Mouse (Mus musculus) embryonic facial prominence, embryonic 13.5 days (tissue): Measurements from ENCODE around the gene Kalrn. TPM values are rescaled to one million over a fixed set of nuclear protein-coding genes. Genes with fewer than 3 reads are reported as not detected.

Experiments
- ATAC-seq: fragments of 200-750 bp; cut with Nextera tagmentation; 2 replicates; pipeline ENCODE4 v1.8.0; 2017; ENCODE audit warnings: low read depth; ENCODE audit not compliant: insufficient number of reproducible peaks, insufficient read depth, low FRiP score, low TSS enrichment
- H3K27ac ChIP-seq: fragments of 300-500 bp; sonication (generic); 2 replicates; pipeline ENCODE4 v1.5.1; 2015; ENCODE audit warnings: moderate library complexity, mild to moderate bottlenecking, inconsistent platforms
- H3K27me3 ChIP-seq: fragments of 300-500 bp; sonication (generic); 2 replicates; pipeline ENCODE4 v1.6.1; 2015; ENCODE audit warnings: mild to moderate bottlenecking, inconsistent platforms
- H3K36me3 ChIP-seq: fragments of 300-500 bp; sonication (generic); 2 replicates; pipeline ENCODE4 v1.6.1; 2015; ENCODE audit warnings: mild to moderate bottlenecking, inconsistent platforms
- H3K4me1 ChIP-seq: fragments of 300-500 bp; sonication (generic); 2 replicates; pipeline ENCODE4 v1.6.1; 2015; ENCODE audit warnings: inconsistent platforms
- H3K4me2 ChIP-seq: fragments of 300-500 bp; sonication (generic); 2 replicates; pipeline ENCODE4 v1.6.1; 2015; ENCODE audit warnings: moderate library complexity, mild to moderate bottlenecking, inconsistent platforms
- H3K4me3 ChIP-seq: fragments of 300-500 bp; sonication (generic); 2 replicates; pipeline ENCODE4 v1.5.1; 2015; ENCODE audit warnings: mild to moderate bottlenecking, inconsistent platforms
- H3K9ac ChIP-seq: fragments of 300-500 bp; sonication (generic); 2 replicates; pipeline ENCODE4 v1.6.1; 2015; ENCODE audit warnings: mild to moderate bottlenecking, inconsistent platforms
- H3K9me3 ChIP-seq: fragments of 300-500 bp; sonication (generic); 2 replicates; pipeline ENCODE4 v1.6.1; 2016; ENCODE audit warnings: inconsistent platforms
- WGBS: fragments of 180-500 bp; shearing (Covaris S2); methylation state at CpG from one replicate; pipeline ENCODE4 v1.1.7; 2015; ENCODE audit warnings: mixed read lengths; 5-methylcytosine and 5-hydroxymethylcytosine counted together
- polyA plus RNA-seq: library from polyadenylated mRNA; unstranded; fragments of >200 nt; fragmentation: Nextera tagmentation; extraction: Ambion mirVana; gene quantifications from 2 replicates; pipeline ENCODE4 v1.2.1, GENCODE M21; 2015

Gene Kalrn
- polyA plus RNA-seq, 1 experiment from 2014 or later, result 18.3 TPM

DNA sequence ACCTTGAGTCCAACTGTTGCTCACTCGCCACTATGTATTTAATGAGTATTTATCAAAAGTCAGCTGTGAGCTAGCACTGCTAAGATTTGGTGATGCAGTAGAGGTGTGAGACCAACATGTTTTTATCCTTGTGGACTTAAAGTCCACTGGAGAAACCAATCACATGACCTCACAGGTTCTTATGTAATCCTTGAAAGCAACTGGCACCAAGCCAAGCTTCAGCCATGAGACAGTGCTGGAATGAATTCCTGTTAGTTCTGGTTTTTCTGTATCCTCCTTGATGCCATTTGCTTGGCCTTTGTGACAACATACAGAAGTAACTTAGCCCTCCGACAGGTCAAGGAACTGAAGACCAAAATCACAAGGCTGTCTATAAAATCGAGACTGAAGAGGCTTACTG lies 413.8 kb downstream of the Kalrn start:
- Histone ChIP-seq H3K9me3 (no peaks in the 10 kb centered on the region), H3K36me3 (peaks cover 10% of the 10 kb centered on the region; the same call in 1 of the 2 replicates), H3K4me2 (no peak overlapping the region), H3K27ac (no peak overlapping the region), H3K27me3 (no peaks in the 10 kb centered on the region), H3K4me1 (peaks cover 6% of the 10 kb centered on the region; the same call in 1 of the 2 replicates), H3K9ac (no peak overlapping the region), H3K4me3 (no peak overlapping the region)
- 89% methylated on average over 3 of the region's 3 CpGs for WGBS
- no peak for ATAC-seq

DNA sequence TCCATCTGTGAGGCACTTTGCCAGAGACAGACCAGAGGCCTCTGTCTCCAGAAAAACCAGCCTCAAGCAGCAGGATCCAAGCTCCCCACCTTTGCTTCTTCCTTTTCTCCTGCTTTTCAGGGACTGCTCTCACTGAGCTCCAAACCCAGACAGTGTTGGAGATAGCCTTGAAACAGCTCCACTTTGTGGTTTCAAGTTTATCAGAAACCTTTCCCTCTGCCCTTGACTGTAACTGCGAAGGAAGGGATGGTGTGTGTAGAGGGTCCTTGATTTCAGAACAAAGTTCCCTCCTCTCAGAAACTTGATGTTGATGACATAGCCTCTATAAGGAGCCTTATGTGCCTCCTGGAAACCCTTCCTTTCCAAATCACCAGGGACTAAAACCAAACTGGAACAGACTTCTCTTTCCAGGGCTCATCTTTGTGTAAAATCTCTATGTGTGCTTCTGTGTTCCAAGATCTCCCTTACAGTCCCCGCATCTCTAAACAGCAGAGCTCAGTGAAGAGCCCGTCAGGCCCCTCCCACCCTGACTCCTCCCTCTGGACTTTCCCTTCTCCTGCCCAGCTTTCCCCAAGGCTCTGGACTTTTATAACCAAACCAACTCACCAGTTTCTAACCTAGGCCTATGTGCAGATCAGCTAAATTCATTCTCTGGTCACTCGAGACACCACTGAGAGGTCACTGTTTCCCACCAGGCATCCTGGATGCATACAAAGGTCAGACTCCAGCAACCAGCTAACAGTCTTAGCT lies 415.8 kb downstream of the Kalrn start:
- Histone ChIP-seq H3K9me3 (no peaks in the 10 kb centered on the region), H3K36me3 (0 out of 2 replicates have a peak, but pooled peaks cover 10% of the 10 kb centered on the region), H3K4me2 (no peak overlapping the region), H3K4me3 (no peak overlapping the region), H3K4me1 (peaks cover 13% of the 10 kb centered on the region; the same call in 1 of the 2 replicates), H3K27ac (no peak overlapping the region), H3K27me3 (no peaks in the 10 kb centered on the region), H3K9ac (no peak overlapping the region)
- 58% methylated on average over 4 of the region's 4 CpGs for WGBS
- ATAC-seq, result no peak

DNA sequence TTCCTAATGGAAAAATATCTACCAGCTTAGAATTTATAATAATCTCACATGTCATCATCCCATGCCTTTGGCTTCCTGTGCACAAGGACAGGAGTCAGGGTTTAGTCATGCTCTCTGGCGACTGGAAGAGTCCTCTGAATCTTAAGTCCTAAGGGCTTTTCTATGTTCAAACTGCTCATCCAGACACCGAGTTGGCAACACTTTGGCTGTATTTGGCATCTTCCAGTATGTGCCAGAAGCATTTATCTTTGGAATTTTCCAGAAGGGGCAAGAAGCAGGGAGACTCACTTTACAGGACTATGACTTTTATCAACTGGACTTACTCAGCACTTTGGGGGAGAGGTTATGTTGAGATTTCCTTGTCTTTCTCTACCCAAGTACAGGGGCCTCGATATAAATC lies 417.6 kb downstream of the Kalrn start:
- no peak overlapping the region for H3K4me3 ChIP-seq
- no peak for ATAC-seq
- H3K4me2 ChIP-seq, result no peak overlapping the region
- no peak overlapping the region for H3K27ac ChIP-seq
- 76% methylated on average over 3 of the region's 3 CpGs for WGBS
- peaks cover 14% of the 10 kb centered on the region; the same call in 1 of the 2 replicates for H3K4me1 ChIP-seq
- H3K36me3 ChIP-seq, result 0 out of 2 replicates have a peak, but pooled peaks cover 6% of the 10 kb centered on the region
- no peak overlapping the region for H3K9ac ChIP-seq
- H3K27me3 ChIP-seq, result no peaks in the 10 kb centered on the region
- H3K9me3 ChIP-seq, result no peaks in the 10 kb centered on the region

DNA sequence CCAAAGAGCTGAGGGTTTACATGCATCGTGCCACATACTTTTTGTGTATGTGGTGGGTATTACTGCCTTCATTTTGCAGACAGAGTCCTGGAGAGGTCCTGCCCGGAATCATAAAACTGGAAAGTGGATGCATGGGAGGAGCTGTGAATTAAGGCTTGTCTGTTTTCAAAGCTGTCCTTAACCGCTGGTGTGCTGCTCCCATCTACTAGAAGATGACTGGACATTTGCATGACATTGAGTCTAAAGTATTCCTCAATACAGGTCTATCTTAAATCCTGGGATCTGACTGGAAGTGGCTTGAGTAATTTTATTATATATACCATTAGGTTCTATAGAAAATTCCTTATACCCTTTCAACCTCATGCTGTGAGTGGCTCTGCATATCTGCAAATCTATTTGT lies 418.4 kb downstream of the Kalrn start:
- Histone ChIP-seq H3K36me3 (0 out of 2 replicates have a peak, but pooled peaks cover 6% of the 10 kb centered on the region), H3K4me3 (no peak overlapping the region), H3K9ac (no peak overlapping the region), H3K9me3 (no peaks in the 10 kb centered on the region), H3K27ac (no peak overlapping the region), H3K4me2 (no peak overlapping the region), H3K4me1 (peaks cover 14% of the 10 kb centered on the region; the same call in 1 of the 2 replicates), H3K27me3 (no peaks in the 10 kb centered on the region)
- ATAC-seq, result no peak
- WGBS, result 65% methylated on average over 3 of the region's 3 CpGs

DNA sequence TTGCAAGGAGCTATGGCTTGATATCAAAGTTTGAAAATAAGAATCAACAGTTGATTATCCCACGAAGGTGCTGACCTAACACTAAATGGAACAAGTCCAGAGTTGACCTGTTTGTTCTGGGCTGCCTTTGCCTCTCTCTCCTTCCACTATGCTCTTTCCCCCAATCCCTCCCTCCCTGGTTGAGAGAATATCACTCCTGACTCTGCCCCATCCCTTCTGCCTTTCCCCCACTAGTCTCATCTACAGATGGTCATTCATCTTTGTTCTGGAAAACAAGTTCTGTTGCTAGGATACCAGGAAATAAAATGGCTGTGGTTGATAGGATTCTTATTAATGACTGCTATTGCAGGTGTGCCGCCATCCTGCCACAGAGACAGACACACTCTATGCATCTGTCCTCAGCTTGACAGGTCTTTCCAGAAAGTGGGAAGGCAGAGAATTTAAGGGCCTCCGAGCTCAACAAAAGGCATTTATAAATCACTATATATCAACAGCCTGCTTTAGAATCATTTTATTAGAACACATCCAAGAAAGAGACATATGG lies 421.7 kb downstream of the Kalrn start:
- no peak overlapping the region for H3K27ac ChIP-seq
- no peak for ATAC-seq
- H3K4me2 ChIP-seq, result no peak overlapping the region
- H3K4me1 ChIP-seq, result peaks cover 14% of the 10 kb centered on the region; the same call in 1 of the 2 replicates
- no peak overlapping the region for H3K9ac ChIP-seq
- no peak overlapping the region for H3K4me3 ChIP-seq
- 87% methylated on average over 3 of the region's 3 CpGs for WGBS
- H3K36me3 ChIP-seq, result 0 out of 2 replicates have a peak, but pooled peaks cover 6% of the 10 kb centered on the region
- H3K9me3 ChIP-seq, result no peaks in the 10 kb centered on the region
- H3K27me3 ChIP-seq, result no peaks in the 10 kb centered on the region

DNA sequence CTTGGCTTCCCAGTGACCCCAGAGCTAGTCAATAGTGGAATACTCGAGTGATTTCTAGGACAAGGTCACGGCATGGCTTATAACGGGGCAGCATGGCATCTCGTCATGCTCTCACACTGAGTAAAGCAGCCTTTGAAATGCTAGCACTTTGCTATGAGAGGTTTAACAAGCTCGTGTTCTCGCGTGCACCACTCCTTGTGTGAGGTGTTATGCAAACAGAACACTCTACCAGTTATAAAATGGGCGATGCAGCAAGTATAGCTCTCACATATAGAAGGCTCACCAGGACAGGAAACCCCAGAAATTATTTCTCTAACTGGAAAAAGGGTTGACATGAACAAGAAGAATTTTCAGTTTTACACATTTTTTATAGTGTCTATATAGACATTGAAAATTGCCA lies 431.7 kb downstream of the Kalrn start:
- 90% methylated on average over 8 of the region's 8 CpGs for WGBS
- no peak overlapping the region for H3K27ac ChIP-seq
- H3K4me2 ChIP-seq, result no peak overlapping the region
- no peak overlapping the region for H3K4me3 ChIP-seq
- no peaks in the 10 kb centered on the region for H3K27me3 ChIP-seq
- no peaks in the 10 kb centered on the region for H3K4me1 ChIP-seq
- 0 out of 2 replicates have a peak, but pooled peaks cover 5% of the 10 kb centered on the region for H3K36me3 ChIP-seq
- no peak overlapping the region for H3K9ac ChIP-seq
- no peak for ATAC-seq
- no peaks in the 10 kb centered on the region for H3K9me3 ChIP-seq

DNA sequence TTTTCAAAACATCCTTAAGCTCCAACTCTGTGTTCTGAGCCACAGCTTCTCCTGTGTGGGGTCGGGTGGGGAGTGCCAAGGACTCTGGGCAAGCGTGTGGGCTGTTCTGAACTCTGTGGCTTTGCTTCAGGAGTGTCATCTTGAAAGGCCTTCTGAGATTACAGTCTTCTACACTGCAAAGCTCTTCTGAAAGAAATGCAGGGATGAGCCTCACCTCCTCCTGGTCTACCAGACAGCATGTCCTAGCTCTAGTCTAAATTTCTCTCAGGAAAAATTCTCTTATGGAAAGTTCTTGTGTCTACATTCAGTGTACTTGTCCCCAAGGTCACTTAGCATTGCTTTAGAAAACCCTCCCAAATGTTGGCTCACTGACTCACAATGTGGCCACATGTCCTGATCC lies 438.3 kb downstream of the Kalrn start:
- no peak for ATAC-seq
- Histone ChIP-seq H3K27ac (no peak overlapping the region), H3K4me2 (no peak overlapping the region), H3K9ac (no peak overlapping the region), H3K4me3 (no peak overlapping the region), H3K4me1 (no peaks in the 10 kb centered on the region), H3K36me3 (no peaks in the 10 kb centered on the region; the same call in 1 of the 2 replicates), H3K9me3 (no peaks in the 10 kb centered on the region), H3K27me3 (no peaks in the 10 kb centered on the region)
- WGBS, result 81% methylated on average over 2 of the region's 2 CpGs

DNA sequence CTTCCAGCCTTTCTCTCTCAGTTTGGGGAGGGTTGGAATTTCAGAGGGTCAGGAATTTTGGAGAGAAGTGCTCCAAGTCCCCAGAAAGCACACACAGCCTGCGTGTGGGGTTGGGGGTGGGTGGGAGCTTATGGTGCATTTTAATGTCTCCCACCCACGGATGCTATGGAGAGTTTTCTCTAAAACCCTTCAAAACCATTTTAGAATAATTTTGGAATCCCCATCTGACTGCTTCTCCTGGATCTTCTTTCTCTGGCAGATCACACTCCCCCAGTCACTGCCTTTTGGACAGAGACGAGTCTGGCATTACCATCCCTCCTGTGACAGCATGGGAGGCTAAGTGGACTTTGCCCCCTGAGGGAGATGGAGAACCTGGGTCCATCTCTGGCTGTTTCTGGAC lies 438.7 kb downstream of the Kalrn start:
- ATAC-seq, result no peak
- H3K4me3 ChIP-seq, result no peak overlapping the region
- no peaks in the 10 kb centered on the region for H3K27me3 ChIP-seq
- no peaks in the 10 kb centered on the region; the same call in 1 of the 2 replicates for H3K36me3 ChIP-seq
- H3K27ac ChIP-seq, result no peak overlapping the region
- WGBS, result 57% methylated on average over 3 of the region's 3 CpGs
- H3K9me3 ChIP-seq, result no peaks in the 10 kb centered on the region
- H3K4me1 ChIP-seq, result no peaks in the 10 kb centered on the region
- no peak overlapping the region for H3K9ac ChIP-seq
- no peak overlapping the region for H3K4me2 ChIP-seq

DNA sequence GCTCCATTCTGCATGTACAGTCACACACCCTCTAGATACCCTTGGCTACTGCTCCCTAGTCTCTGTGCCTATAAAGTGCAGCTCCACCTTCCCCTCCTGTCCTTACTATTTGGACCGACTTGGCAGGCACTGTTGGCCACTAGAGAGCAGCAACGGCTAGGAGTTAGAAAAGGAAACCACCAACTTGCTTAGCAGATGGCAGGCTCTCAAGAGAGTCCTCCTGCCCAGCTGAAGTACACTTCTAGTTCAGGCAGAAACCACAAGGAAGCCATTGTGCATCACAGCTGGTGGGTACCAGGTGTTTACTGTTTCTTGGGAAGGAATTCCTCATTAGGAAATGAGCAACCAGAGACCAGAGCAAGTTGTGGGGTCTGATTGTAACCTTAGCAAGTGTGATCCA lies 447.7 kb downstream of the Kalrn start:
- 2% methylated on average over 2 of the region's 2 CpGs for WGBS
- Histone ChIP-seq H3K36me3 (peaks cover 11% of the 10 kb centered on the region; the same call in 1 of the 2 replicates), H3K4me2 (no peak overlapping the region; the same call in 1 of the 2 replicates), H3K4me1 (peaks cover 8% of the 10 kb centered on the region; the same call in 1 of the 2 replicates), H3K4me3 (no peak overlapping the region), H3K9ac (no peak overlapping the region), H3K27me3 (no peaks in the 10 kb centered on the region; the same call in 1 of the 2 replicates), H3K27ac (no peak overlapping the region), H3K9me3 (no peaks in the 10 kb centered on the region)
- ATAC-seq, result no peak

DNA sequence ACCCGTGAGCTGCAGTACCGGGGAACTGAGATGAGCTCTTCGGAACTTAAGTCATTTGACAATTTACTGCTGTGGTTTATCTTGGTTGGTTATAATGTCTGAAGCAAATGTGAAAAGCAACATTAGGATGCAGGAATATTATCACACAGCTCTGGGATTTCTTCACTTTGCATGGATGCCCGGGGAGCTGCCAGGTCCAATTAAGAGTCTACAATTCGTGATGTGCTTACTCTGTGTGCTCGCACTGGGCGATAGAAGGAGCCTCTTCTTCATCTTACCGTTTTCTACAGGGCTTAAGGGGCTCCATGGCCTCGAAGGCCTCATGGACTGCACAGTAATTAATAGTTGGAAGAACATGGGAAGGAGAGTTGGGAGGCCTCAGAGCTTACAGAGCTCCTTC lies 450.8 kb downstream of the Kalrn start:
- Histone ChIP-seq H3K4me3 (no peak overlapping the region), H3K4me1 (peaks cover 8% of the 10 kb centered on the region; the same call in 1 of the 2 replicates), H3K9ac (no peak overlapping the region), H3K27ac (no peak overlapping the region), H3K27me3 (no peaks in the 10 kb centered on the region; the same call in 1 of the 2 replicates), H3K36me3 (0 out of 2 replicates have a peak, but pooled peaks cover 7% of the 10 kb centered on the region), H3K4me2 (no peak overlapping the region), H3K9me3 (no peaks in the 10 kb centered on the region)
- WGBS, result 84% methylated on average over 9 of the region's 9 CpGs
- no peak for ATAC-seq

DNA sequence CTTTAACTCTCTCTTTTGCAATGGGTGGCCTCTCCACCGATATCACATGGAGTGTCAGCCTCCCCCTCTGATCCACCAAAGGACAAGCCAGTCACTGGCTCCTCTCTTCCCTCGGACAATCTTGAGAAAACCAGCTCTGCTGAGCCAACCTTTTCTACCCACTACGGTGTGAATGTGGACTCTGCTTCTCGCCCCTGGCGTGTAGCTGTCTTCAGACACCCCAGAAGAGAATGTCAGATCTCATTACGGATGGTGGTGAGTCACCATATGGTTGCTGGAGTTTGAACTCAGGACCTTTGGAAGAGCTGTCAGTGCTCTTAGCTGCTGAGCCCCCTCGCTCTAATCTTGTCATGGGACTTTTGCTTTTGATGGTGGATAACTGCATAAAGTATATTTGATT lies 452.0 kb downstream of the Kalrn start:
- H3K4me3 ChIP-seq, result no peak overlapping the region
- peaks cover 8% of the 10 kb centered on the region; the same call in 1 of the 2 replicates for H3K4me1 ChIP-seq
- 0 out of 2 replicates have a peak, but pooled peaks cover 3% of the 10 kb centered on the region for H3K36me3 ChIP-seq
- no peaks in the 10 kb centered on the region; the same call in 1 of the 2 replicates for H3K27me3 ChIP-seq
- WGBS, result 87% methylated on average over 7 of the region's 7 CpGs
- H3K27ac ChIP-seq, result no peak overlapping the region
- H3K9ac ChIP-seq, result no peak overlapping the region
- H3K9me3 ChIP-seq, result no peaks in the 10 kb centered on the region
- H3K4me2 ChIP-seq, result no peak overlapping the region
- ATAC-seq, result no peak

DNA sequence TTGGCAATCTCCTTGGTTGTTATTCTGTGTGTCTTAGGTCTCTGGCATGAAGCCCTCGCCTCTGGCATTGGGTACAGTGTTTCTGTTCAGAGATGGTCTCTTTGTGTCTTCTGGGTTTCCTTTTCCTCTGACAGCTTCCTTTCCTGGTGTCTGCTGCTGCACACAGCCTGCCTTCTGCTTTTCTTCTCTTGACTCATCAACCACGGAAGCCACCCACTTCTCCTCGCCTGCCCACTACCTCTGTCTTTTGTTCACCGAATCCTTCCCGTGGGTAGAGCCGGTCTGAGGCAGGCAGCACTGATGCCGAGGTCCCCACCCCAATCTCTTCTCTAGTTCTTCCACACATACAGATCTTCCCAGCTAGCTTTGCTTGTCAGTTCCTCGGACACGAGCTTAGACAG lies 452.5 kb downstream of the Kalrn start:
- no peak overlapping the region for H3K9ac ChIP-seq
- peaks cover 7% of the 10 kb centered on the region; the same call in 1 of the 2 replicates for H3K4me1 ChIP-seq
- H3K4me2 ChIP-seq, result no peak overlapping the region
- H3K27me3 ChIP-seq, result no peaks in the 10 kb centered on the region; the same call in 1 of the 2 replicates
- no peak overlapping the region for H3K4me3 ChIP-seq
- no peak for ATAC-seq
- 77% methylated on average over 9 of the region's 9 CpGs for WGBS
- no peak overlapping the region for H3K27ac ChIP-seq
- no peaks in the 10 kb centered on the region for H3K9me3 ChIP-seq
- 0 out of 2 replicates have a peak, but pooled peaks cover 6% of the 10 kb centered on the region for H3K36me3 ChIP-seq
